Mouse (Mus musculus): ENCODE results near the gene BC051019. TPM values are rescaled to one million over a fixed set of nuclear protein-coding genes. Genes with fewer than 3 reads are reported as not detected.

BC051019 gene
- polyA plus RNA-seq (2012; ENCODE audit: low replicate concordance) = not detected in 2 replicates

GRCm38 (mm10) chr7:109723697-109724096 lies at the start of gene BC051019:
Gene BC051019, minus strand, starts transcription at chr7:109723850.

GRCm38 (mm10) chr7:109752008-109752925 lies 28.6 kb upstream of the BC051019 start, which contains the start of gene Tmem9b:
Gene Tmem9b, minus strand, starts transcription at chr7:109752875.

GRCm38 (mm10) chr7:109731626-109732025 lies 8.0 kb upstream of the BC051019 start, which contains the start of gene Ascl3:
Gene Ascl3, minus strand, starts transcription at chr7:109731726.

DNA sequence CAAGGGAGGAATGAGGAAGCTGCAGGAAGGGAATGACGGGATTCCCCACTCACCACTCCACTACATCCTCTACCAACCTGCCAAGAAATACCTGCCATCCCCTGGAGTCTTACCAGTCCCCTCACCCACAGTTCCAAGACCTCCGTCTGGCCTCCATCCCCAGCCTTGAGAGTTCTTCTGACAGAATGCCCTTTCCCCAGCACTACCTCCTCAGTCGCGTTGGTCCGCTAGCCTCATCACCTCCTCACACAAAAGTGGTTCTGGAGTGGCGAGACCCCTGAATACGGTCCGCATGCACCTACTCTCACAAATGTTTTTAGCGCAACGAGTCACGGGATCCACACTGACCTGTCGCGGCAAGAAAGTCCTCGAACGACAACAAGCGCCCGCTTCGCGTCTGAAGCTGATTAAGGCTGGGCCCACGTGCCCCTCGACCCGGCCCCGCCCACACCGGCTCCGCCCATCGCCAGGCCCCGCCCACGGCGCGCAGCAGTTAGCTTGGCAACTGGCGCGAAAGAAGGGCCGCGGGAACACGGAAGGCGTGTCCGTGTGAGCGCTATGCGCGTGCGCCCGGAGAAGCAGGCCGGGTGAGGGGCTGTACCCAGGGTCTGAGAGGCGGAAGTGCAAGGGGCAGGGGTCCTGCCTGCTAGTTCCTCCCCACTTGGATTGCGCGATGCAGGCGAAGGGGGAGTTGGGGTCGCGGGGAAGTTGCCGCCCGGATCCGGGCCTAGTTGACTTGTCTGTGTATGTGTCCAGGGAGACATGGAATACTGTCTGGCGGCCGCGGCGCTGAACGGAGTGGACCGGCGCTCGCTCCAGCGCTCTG lies 20.2 kb downstream of the BC051019 start, which contains the start of the genes St5 and Akip1:
TSS of gene St5 (minus strand) at position 416 of the 826 bp plus-strand sequence.
TSS of gene Akip1 (plus strand) at position 501 of the 826 bp plus-strand sequence.

Other genes with a start within 250 kb of the BC051019 start
- not detected in 2 replicates for gene Trim66, start 215.7 kb downstream of the BC051019 start, polyA plus RNA-seq (2012; ENCODE audit: low replicate concordance)
- gene Rpl27a, start 204.7 kb downstream of the BC051019 start, polyA plus RNA-seq (2012; ENCODE audit: low replicate concordance) = 3,874 and 5,798 TPM in 2 replicates
- 4.0 and 7.2 TPM in 2 replicates for gene St5, start 20.2 kb downstream of the BC051019 start, polyA plus RNA-seq (2012; ENCODE audit: low replicate concordance)
- 9.1 and 21.6 TPM in 2 replicates for gene Akip1, start 20.2 kb downstream of the BC051019 start, polyA plus RNA-seq (2012; ENCODE audit: low replicate concordance)
- not detected in 2 replicates for gene Ascl3, start 7.9 kb upstream of the BC051019 start, polyA plus RNA-seq (2012; ENCODE audit: low replicate concordance)
- gene Tmem9b, start 29.0 kb upstream of the BC051019 start, polyA plus RNA-seq (2012; ENCODE audit: low replicate concordance) = 1.0 and 4.3 TPM in 2 replicates
- 5.9 TPM in 2 replicates for gene Nrip3, start 58.2 kb upstream of the BC051019 start, polyA plus RNA-seq (2012; ENCODE audit: low replicate concordance)
- gene Scube2, start 141.8 kb upstream of the BC051019 start, polyA plus RNA-seq (2012; ENCODE audit: low replicate concordance) = not detected in 2 replicates
- gene Dennd5a, start 236.6 kb upstream of the BC051019 start, polyA plus RNA-seq (2012; ENCODE audit: low replicate concordance) = 6.3 and 11.6 TPM in 2 replicates